Mouse (Mus musculus): ENCODE data around the gene Selenoo.

Selenoo gene

GRCm38 (mm10) chr15:89124312-89124711 is 35.4 kb downstream of the Selenoo start:
- no peak for ATAC-seq (ENCODE audit: insufficient number of reproducible peaks, low FRiP score, low TSS enrichment)

GRCm38 (mm10) chr15:89125351-89125750 is 36.5 kb downstream of the Selenoo start:
- no peak for ATAC-seq (ENCODE audit: insufficient number of reproducible peaks, low FRiP score, low TSS enrichment)

GRCm38 (mm10) chr15:89126622-89127021 is 37.7 kb downstream of the Selenoo start:
- no peak for ATAC-seq (ENCODE audit: insufficient number of reproducible peaks, low FRiP score, low TSS enrichment)

- ATAC-seq (ENCODE audit: insufficient number of reproducible peaks, low FRiP score, low TSS enrichment): no peak
Measured at GRCm38 (mm10) chr15:89127364-89127940, 38.6 kb downstream of the Selenoo start.

GRCm38 (mm10) chr15:89128382-89129350 is 39.8 kb downstream of the Selenoo start, which contains the start of gene Hdac10:
TSS of gene Hdac10 (minus strand) at chr15:89128700.
- peak; percentile 72 for ATAC-seq (ENCODE audit: insufficient number of reproducible peaks, low FRiP score, low TSS enrichment)

GRCm38 (mm10) chr15:89130245-89130644 is 41.4 kb downstream of the Selenoo start:
- no peak for ATAC-seq (ENCODE audit: insufficient number of reproducible peaks, low FRiP score, low TSS enrichment)

GRCm38 (mm10) chr15:89131316-89131715 is 42.4 kb downstream of the Selenoo start:
- ATAC-seq (ENCODE audit: insufficient number of reproducible peaks, low FRiP score, low TSS enrichment): no peak

- ATAC-seq (ENCODE audit: insufficient number of reproducible peaks, low FRiP score, low TSS enrichment): no peak
Measured at GRCm38 (mm10) chr15:89136461-89137155, 47.7 kb downstream of the Selenoo start.

- ATAC-seq (ENCODE audit: insufficient number of reproducible peaks, low FRiP score, low TSS enrichment): no peak
Measured at GRCm38 (mm10) chr15:89137378-89138045, 48.6 kb downstream of the Selenoo start.

- no peak for ATAC-seq (ENCODE audit: insufficient number of reproducible peaks, low FRiP score, low TSS enrichment)
Measured at GRCm38 (mm10) chr15:89138046-89138405, 49.1 kb downstream of the Selenoo start.

GRCm38 (mm10) chr15:89138531-89138930 is 49.6 kb downstream of the Selenoo start:
- no peak for ATAC-seq (ENCODE audit: insufficient number of reproducible peaks, low FRiP score, low TSS enrichment)

GRCm38 (mm10) chr15:89140048-89140658 is 51.3 kb downstream of the Selenoo start:
- ATAC-seq (ENCODE audit: insufficient number of reproducible peaks, low FRiP score, low TSS enrichment): peak; percentile 36

- ATAC-seq (ENCODE audit: insufficient number of reproducible peaks, low FRiP score, low TSS enrichment): peak; percentile 56
Measured at GRCm38 (mm10) chr15:89140659-89141252, 51.9 kb downstream of the Selenoo start, which contains the start of gene Mapk12. TSS of gene Mapk12 (minus strand) at chr15:89140703.

GRCm38 (mm10) chr15:89141443-89141842 is 52.6 kb downstream of the Selenoo start:
- ATAC-seq (ENCODE audit: insufficient number of reproducible peaks, low FRiP score, low TSS enrichment): no peak

- ATAC-seq (ENCODE audit: insufficient number of reproducible peaks, low FRiP score, low TSS enrichment): no peak
Measured at GRCm38 (mm10) chr15:89141905-89142304, 53.0 kb downstream of the Selenoo start.

- no peak for ATAC-seq (ENCODE audit: insufficient number of reproducible peaks, low FRiP score, low TSS enrichment)
Measured at GRCm38 (mm10) chr15:89143134-89143533, 54.2 kb downstream of the Selenoo start.

GRCm38 (mm10) chr15:89144965-89145364 is 56.1 kb downstream of the Selenoo start:
- ATAC-seq (ENCODE audit: insufficient number of reproducible peaks, low FRiP score, low TSS enrichment): no peak

GRCm38 (mm10) chr15:89145813-89146350 is 57.0 kb downstream of the Selenoo start:
- ATAC-seq (ENCODE audit: insufficient number of reproducible peaks, low FRiP score, low TSS enrichment): no peak

- peak; percentile 41; the same call in 1 of the 2 replicates for ATAC-seq (ENCODE audit: insufficient number of reproducible peaks, low FRiP score, low TSS enrichment)
Measured at GRCm38 (mm10) chr15:89146537-89146936, 57.7 kb downstream of the Selenoo start.
